Mouse (Mus musculus) spleen, postnatal 10 days (tissue): ENCODE data around the gene Katnal1.

Experiments
- DNase-seq, 2 experiments: peaks; one replicate each; pipeline ENCODE4 v3.0.0; 2021 to 2022; ENCODE audit warnings: low spot score in 2 of 2

The Katnal1 gene

GRCm38 (mm10) chr5:148885821-148886609 is 43.1 kb downstream of the Katnal1 start:
- DNase-seq: peak in 1 of 2 experiments; percentile 63

- DNase-seq: no peak
Observed at GRCm38 (mm10) chr5:148883671-148884070, 45.4 kb downstream of the Katnal1 start.

GRCm38 (mm10) chr5:148879218-148879617 is 49.9 kb downstream of the Katnal1 start:
- DNase-seq: peak in 1 of 2 experiments; percentile 54

- no peak for DNase-seq
Observed at GRCm38 (mm10) chr5:148873116-148873515, 56.0 kb downstream of the Katnal1 start.

GRCm38 (mm10) chr5:148869583-148869982 is 59.5 kb downstream of the Katnal1 start:
- no peak for DNase-seq

- DNase-seq: peak; percentile 11 to 30
Observed at GRCm38 (mm10) chr5:148867766-148868165, 61.4 kb downstream of the Katnal1 start.

GRCm38 (mm10) chr5:148867171-148867570 is 61.9 kb downstream of the Katnal1 start:
- no peak for DNase-seq

- DNase-seq: peak in 1 of 2 experiments; percentile 55
Observed at GRCm38 (mm10) chr5:148866571-148866970, 62.5 kb downstream of the Katnal1 start.

- no peak for DNase-seq
Observed at GRCm38 (mm10) chr5:148863409-148863808, 65.7 kb downstream of the Katnal1 start.

- DNase-seq: no peak
Observed at GRCm38 (mm10) chr5:148862853-148863252, 66.3 kb downstream of the Katnal1 start.

GRCm38 (mm10) chr5:148862136-148862535 is 67.0 kb downstream of the Katnal1 start:
- no peak for DNase-seq

GRCm38 (mm10) chr5:148857522-148857921 is 71.6 kb downstream of the Katnal1 start:
- DNase-seq: no peak

GRCm38 (mm10) chr5:148855047-148855446 is 74.1 kb downstream of the Katnal1 start:
- no peak for DNase-seq

- no peak for DNase-seq
Observed at GRCm38 (mm10) chr5:148854166-148854565, 75.0 kb downstream of the Katnal1 start.

- no peak for DNase-seq
Observed at GRCm38 (mm10) chr5:148849516-148849915, 79.6 kb downstream of the Katnal1 start.

GRCm38 (mm10) chr5:148847032-148847431 is 82.1 kb downstream of the Katnal1 start:
- peak in 1 of 2 experiments; percentile 37 for DNase-seq

GRCm38 (mm10) chr5:148837069-148837468 is 92.1 kb downstream of the Katnal1 start:
- peak in 1 of 2 experiments; percentile 70 for DNase-seq

GRCm38 (mm10) chr5:148831596-148832257 is 97.4 kb downstream of the Katnal1 start:
- DNase-seq: peak; percentile 74 to 88

- DNase-seq: no peak
Observed at GRCm38 (mm10) chr5:148831141-148831547, 98.0 kb downstream of the Katnal1 start.

- DNase-seq: no peak
Observed at GRCm38 (mm10) chr5:148825732-148826131, 103.4 kb downstream of the Katnal1 start.

GRCm38 (mm10) chr5:148822772-148823171 is 106.3 kb downstream of the Katnal1 start:
- no peak for DNase-seq
